In the genomic region with DNA sequence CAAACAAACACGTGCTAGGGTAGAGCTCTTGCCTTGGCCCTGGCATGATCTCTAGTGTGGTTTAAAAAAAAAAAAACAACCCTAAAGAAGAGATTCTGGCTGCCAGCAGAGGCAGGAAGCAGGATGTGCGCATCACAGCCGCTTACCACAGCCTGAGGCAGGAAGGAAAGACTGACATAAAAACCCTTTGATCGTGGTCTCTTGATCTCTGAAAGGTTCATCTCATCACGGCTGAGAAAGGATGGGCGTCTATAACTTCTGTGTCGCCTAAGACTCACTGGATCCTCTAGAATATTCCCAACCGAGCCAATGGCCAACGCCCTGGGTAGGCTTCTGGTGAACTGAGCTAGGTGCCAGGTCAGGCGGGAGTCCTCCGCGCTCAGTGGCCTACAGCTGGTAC, we compare ENCODE assay signal across 11 mouse cellular contexts. TPM values are rescaled to one million over a fixed set of nuclear protein-coding genes. Genes with fewer than 3 reads are reported as not detected.
DNase-seq lines count a peak whose midpoint lies in the region; ATAC-seq lines count a peak whose summit lies in the region.
"Had no signal": no experiment of that assay in that cellular context is flagged by ENCODE, and none has a peak within 500 bp of the region (broad histone marks: within the 10 kb centered on the region; RNA-seq: fewer than 3 reads in every experiment).

No protein-coding gene starts in this region.

- peaks cover 11% of the 10 kb centered on the region; the same call in 1 of the 2 replicates for H3K4me1 ChIP-seq in heart, embryonic 15.5 days (replicated peaks)
- H3K4me1 ChIP-seq in limb, embryonic 10.5 days, result peaks cover 9% of the 10 kb centered on the region

- H3K36me3 ChIP-seq in heart, embryonic 15.5 days, result no peaks in the 10 kb centered on the region
- no peaks in the 10 kb centered on the region for H3K36me3 ChIP-seq in splenic B cell, adult 2 months (ENCODE audit: control insufficient read depth, insufficient read depth, low read length, poor library complexity, severe bottlenecking)
- no peaks in the 10 kb centered on the region for H3K36me3 ChIP-seq in limb, embryonic 10.5 days
- H3K36me3 ChIP-seq: limb, embryonic 12.5 days had no signal

- no peaks in the 10 kb centered on the region for H3K27me3 ChIP-seq in heart, embryonic 15.5 days
- H3K27me3 ChIP-seq in splenic B cell, adult 2 months (ENCODE audit: control insufficient read depth, insufficient read depth, low read length, poor library complexity, severe bottlenecking), result no peaks in the 10 kb centered on the region
- H3K27me3 ChIP-seq in limb, embryonic 10.5 days (ENCODE audit: low read depth, poor library complexity, severe bottlenecking), result peaks cover 4% of the 10 kb centered on the region; the same call in 1 of the 2 replicates
- H3K27me3 ChIP-seq: limb, embryonic 12.5 days had no signal

- H3K9me3 ChIP-seq in heart, embryonic 15.5 days (replicated peaks), result no peaks in the 10 kb centered on the region
- H3K9me3 ChIP-seq in limb, embryonic 10.5 days (replicated peaks), result no peaks in the 10 kb centered on the region
- H3K9me3 ChIP-seq: limb, embryonic 12.5 days had no signal

- 70% methylated on average over 12 of the region's 12 CpGs for WGBS in heart, embryonic 15.5 days
- WGBS in limb, embryonic 10.5 days, result 76% methylated on average over 12 of the region's 12 CpGs

- no peak overlapping the region for H3K4me2 ChIP-seq in heart, embryonic 15.5 days
- H3K4me2 ChIP-seq: limb, embryonic 12.5 days had no signal

- DNase-seq in heart, postnatal 14 days, result no peak
- peak; percentile 91 for DNase-seq in T-cell, adult 2 months (ENCODE audit: low spot score)
- DNase-seq in lung, postnatal 14 days, result peak; percentile 29
- DNase-seq in splenic B cell, adult 2 months (ENCODE audit: low read depth, low spot score), result peak; percentile 89
- no peak for DNase-seq in cerebellum, adult 11 months
- no peak for DNase-seq in yolk sac, embryonic 10.5 days (ENCODE audit: low spot score)
- no peak for DNase-seq in limb, embryonic 10.5 days (ENCODE audit: low spot score)
- DNase-seq: right cerebral cortex, postnatal 4 days had no signal

- intact Hi-C loops in heart, postnatal 14 days (cut with DNase I), result no loop called here

- 0 out of 2 replicates have a peak, but pooled peaks have one; percentile 10 for ATAC-seq in heart, embryonic 15.5 days (replicated peaks; ENCODE audit: insufficient number of reproducible peaks, insufficient read depth, low FRiP score, low read depth)
- ATAC-seq: hindbrain, embryonic 16.5 days had no signal

- no peak overlapping the region; the same call in 1 of the 2 replicates for H3K27ac ChIP-seq in heart, embryonic 15.5 days
- no peak overlapping the region for H3K27ac ChIP-seq in limb, embryonic 10.5 days
- H3K27ac ChIP-seq: limb, embryonic 12.5 days had no signal

- no peak overlapping the region for H3K9ac ChIP-seq in heart, embryonic 15.5 days
- H3K9ac ChIP-seq: limb, embryonic 12.5 days had no signal

- H3K4me3 ChIP-seq in heart, embryonic 15.5 days, result no peak overlapping the region
- no peak overlapping the region for H3K4me3 ChIP-seq in limb, embryonic 10.5 days
- H3K4me3 ChIP-seq: limb, embryonic 12.5 days had no signal

RNA-seq across cellular contexts. Expression of gene Emid1, which starts 25.1 kb away (rescaled TPM):
- 6.5 and 14.6 TPM in 2 replicates for polyA plus RNA-seq in heart, embryonic 15.5 days (2015; fragmentation: Nextera tagmentation; extraction: Ambion mirVana)
- 1 to 10 TPM; 4.1 to 4.6 TPM for total RNA-seq in heart, postnatal 14 days (2021)
- 12.1 and 12.3 TPM in 2 replicates for polyA plus RNA-seq in limb, embryonic 10.5 days (2016; fragmentation: Nextera tagmentation; extraction: Ambion mirVana)

Comparison
In these comparisons a context has a peak if more than half of its experiments do, and no peak if none do; other contexts are left out.
1. DNase-seq: peak in T-cell, adult 2 months (single experiment), lung, postnatal 14 days (single experiment) and splenic B cell, adult 2 months (single experiment); none in heart, postnatal 14 days (0 of 2), cerebellum, adult 11 months (single experiment), yolk sac, embryonic 10.5 days (single experiment) and limb, embryonic 10.5 days (single experiment).